Mouse (Mus musculus) CH12.LX (cell line): ENCODE data around the gene Mtap.

ENCODE experiments used
- CTCF ChIP-seq, 2 experiments: IDR thresholded peaks in 1 of 2; conservative IDR thresholded peaks in 1 of 2; 2 replicates each; pipeline ENCODE4 v1.5.1; 2011 to 2012; ENCODE audit warnings: low read depth in 2 of 2, low read length in 2 of 2, improper control_type of control experiment in 1 of 2, inconsistent platforms in 1 of 2, mild to moderate bottlenecking in 1 of 2, moderate library complexity in 1 of 2
- MEF2A ChIP-seq: IDR thresholded peaks from 2 replicates; pipeline ENCODE4 v1.6.1; 2014; ENCODE audit warnings: low read depth, mild to moderate bottlenecking, inconsistent platforms, low read length, improper control_type of control experiment, borderline replicate concordance
- ZC3H11A ChIP-seq: IDR thresholded peaks from 2 replicates; pipeline ENCODE4 v1.6.1; 2012; ENCODE audit warnings: low read depth, mild to moderate bottlenecking, inconsistent platforms, low read length, improper control_type of control experiment

DNA sequence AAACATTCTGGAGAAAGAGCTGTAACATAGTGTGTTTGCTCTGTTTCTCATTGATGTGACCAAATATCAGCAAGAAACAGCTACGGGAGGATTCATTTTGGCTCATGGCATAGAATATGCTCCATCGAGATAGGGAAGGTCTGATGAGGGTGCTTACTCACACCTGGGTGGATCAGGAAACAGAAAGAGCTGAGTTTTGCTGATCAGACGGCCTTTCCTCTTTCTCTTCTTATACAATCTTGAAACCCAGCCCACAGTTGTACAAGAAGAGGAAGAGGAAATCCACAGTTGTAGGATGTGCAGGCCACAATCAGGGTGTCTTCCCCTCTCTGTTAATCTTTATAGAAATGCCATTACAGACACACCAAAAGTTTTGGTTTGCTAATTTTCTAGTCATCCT is 75.3 kb downstream of the Mtap start:
- TF ChIP-seq MEF2A (no peak), ZC3H11A (no peak), CTCF (conservative IDR thresholded peaks at IDR 0.05 in 1 of 2, IDR thresholded peaks at IDR 0.05 in 1 of 2; ENCODE audit: low read depth in 2 of 2, low read length in 2 of 2) (no peak)
